Mouse (Mus musculus) layer of hippocampus, adult 11-12 months (tissue): ENCODE measurements at regions not wholly inside any gene's neighbourhood (a gene's known extent, or its start where the extent isn't known, plus 50 kb on each side); places are given as distances from the start of the nearest gene placed in this dataset.

ENCODE experiments used
- DNase-seq: peaks from one replicate; pipeline ENCODE4 v3.0.0; 2022; ENCODE audit warnings: low spot score

DNA sequence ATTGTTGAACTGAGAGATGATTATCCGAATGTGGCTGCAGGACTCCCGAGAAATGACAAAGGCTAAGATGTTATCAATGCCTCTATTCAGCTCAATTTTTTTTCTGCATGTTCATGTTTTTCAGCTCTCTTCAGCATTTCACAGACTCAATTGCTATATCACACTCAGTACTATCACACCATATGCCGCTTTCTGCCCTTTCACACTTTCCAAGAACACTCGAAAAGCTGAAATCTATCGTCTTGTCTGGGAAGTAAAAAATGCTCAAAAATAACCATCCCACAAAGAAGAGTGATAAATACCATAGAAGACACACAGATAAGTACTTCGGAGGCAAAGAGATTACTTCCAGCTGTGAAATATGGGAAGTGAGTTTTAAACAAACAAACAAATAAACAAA lies 6398.9 kb upstream of the Gm7489 start:
- peak; percentile 3 for DNase-seq

DNA sequence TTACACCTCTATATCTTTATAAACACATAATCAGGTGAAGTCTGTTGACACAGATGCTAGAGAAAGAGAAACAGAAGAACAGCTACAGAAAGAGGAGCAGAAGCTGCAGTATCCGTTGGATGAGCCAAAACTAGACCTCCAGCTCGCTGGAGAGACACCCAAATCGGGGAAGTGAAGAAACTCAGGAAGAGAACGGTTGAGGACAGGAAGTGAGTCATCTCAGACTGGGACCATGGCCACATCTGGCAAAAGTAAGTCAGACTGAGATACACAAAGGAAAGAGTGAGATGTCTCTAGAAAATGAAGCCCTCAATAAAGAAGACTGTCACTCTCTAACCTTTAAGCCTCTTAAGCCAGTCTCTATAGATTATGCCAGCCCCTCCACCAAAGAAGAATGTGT lies 6362.8 kb upstream of the Gm7489 start:
- no peak for DNase-seq
